Mouse (Mus musculus) spleen, adult 2 months (tissue): Measurements from ENCODE around the gene Cpe. TPM values are rescaled to one million over a fixed set of nuclear protein-coding genes. Genes with fewer than 3 reads are reported as not detected.

Source experiments
- DNase-seq, 2 experiments: peaks; one replicate each; pipeline versions ENCODE4 v3.0.0 to v3.0.0-alpha.2; 2012 to 2021; ENCODE audit warnings: low spot score in 2 of 2, low read depth in 1 of 2
- H3K27ac ChIP-seq: fragments of 200-500 bp; 2 replicates; pipeline ENCODE4 v1.5.1; 2012; ENCODE audit warnings: low read length, inconsistent platforms; ENCODE audit not compliant: insufficient read depth
- H3K27me3 ChIP-seq: fragments of 200-500 bp; 2 replicates; pipeline ENCODE4 v1.6.1; 2012; ENCODE audit warnings: mild to moderate bottlenecking, moderate library complexity, low read length, inconsistent platforms; ENCODE audit not compliant: control insufficient read depth, insufficient read depth
- H3K36me3 ChIP-seq: fragments of 200-500 bp; 2 replicates; pipeline ENCODE4 v1.6.1; 2012; ENCODE audit warnings: mild to moderate bottlenecking, low read length, inconsistent platforms; ENCODE audit not compliant: control insufficient read depth, insufficient read depth
- H3K4me1 ChIP-seq: fragments of 200-500 bp; 2 replicates; pipeline ENCODE4 v1.6.1; 2011; ENCODE audit warnings: inconsistent platforms; ENCODE audit not compliant: control insufficient read depth, insufficient read depth, insufficient read length
- H3K4me3 ChIP-seq: fragments of 200-500 bp; 2 replicates; pipeline ENCODE4 v1.5.1; 2011; ENCODE audit warnings: mild to moderate bottlenecking, inconsistent platforms; ENCODE audit not compliant: insufficient read depth, insufficient read length; ENCODE audit errors: extremely low read depth
- CTCF ChIP-seq: fragments of 200-500 bp; IDR thresholded peaks from 2 replicates; pipeline ENCODE4 v1.5.1; 2011; ENCODE audit warnings: mild to moderate bottlenecking, inconsistent platforms; ENCODE audit not compliant: insufficient read depth, insufficient read length, insufficient replicate concordance; ENCODE audit errors: extremely low read depth
- POLR2A ChIP-seq: fragments of 200-500 bp; IDR thresholded peaks from 2 replicates; pipeline ENCODE4 v1.6.1; 2011; ENCODE audit warnings: low read depth, low read length, inconsistent platforms
- WGBS: fragments of 180-500 bp; shearing (Covaris S2); methylation state at CpG from one replicate; pipeline ENCODE4 v1.1.7; 2018; 5-methylcytosine and 5-hydroxymethylcytosine counted together
- polyA plus RNA-seq: library from polyadenylated mRNA; depleted of rRNA; stranded (reverse); fragments of >200 nt; gene quantifications from 2 replicates; pipeline ENCODE4 v1.2.3, GENCODE M21; 2012

The Cpe gene
- polyA plus RNA-seq, 1 experiment, result 3.4 TPM

DNA sequence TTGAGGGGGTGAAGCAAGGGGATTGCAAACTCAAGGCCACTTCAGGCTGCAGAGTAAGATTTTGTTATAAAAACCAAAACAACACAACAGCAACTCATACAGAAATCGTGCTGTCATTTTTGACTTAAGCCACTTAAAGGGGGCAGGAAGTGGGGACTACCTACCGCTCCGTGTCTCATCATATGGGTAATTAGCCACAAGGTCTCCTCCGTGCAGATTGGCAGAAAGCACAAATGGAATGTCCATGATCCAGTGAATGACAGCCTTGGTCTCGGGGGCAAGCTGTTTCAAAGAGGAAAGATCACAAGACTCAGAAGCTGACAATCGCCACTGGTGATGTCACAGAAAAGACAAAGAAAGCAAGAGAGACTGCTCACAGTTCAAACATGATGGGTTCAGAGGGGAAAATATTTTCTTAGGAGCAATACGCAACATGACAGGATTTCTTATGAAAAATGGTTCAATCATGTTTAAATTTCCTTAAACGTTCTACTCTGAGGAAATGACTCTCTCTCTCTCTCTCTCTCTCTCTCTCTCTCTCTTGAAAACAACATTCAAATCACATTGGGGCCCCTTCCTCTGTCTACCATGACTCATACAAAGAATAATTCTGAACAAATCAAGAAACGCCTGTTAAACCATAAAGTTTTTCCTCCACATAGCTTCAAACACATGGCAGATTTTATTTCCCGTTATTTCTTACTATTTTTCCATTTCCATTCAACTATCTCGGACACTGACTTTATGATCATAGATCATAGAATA is 81.5 kb downstream of the Cpe start:
- 52% methylated on average over 11 of the region's 11 CpGs for WGBS
- TF ChIP-seq CTCF (no peak), POLR2A (no peak)
- no peak overlapping the region for H3K27ac ChIP-seq

DNA sequence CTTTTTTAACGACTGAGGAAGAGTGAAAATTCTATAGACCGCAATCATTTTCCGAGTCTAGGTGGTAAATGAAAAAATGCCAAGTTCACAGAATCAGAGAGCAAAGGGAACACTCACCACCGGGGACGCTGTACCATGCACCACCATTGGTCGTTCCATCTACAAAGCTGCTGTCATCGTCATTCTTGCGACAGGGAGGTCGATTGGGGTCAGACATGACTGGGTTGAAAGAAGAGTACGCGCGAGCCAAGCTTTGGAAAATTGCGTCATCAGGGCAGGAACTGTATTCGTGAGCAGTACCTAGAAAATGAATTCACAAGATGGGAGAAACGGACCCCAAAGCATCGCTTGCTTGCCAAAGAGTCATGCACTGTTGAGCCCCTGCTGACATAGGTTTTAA is 83.9 kb downstream of the Cpe start:
- Histone ChIP-seq H3K4me3 (no peak overlapping the region), H3K36me3 (no peaks in the 10 kb centered on the region), H3K4me1 (no peaks in the 10 kb centered on the region), H3K27ac (no peak overlapping the region), H3K27me3 (no peaks in the 10 kb centered on the region)
- whole genome bisulfite sequencing, result 92% methylated on average over 16 of the region's 16 CpGs
- DNase-seq, result no peak
- TF ChIP-seq CTCF (no peak), POLR2A (no peak)

More for the DNA sequence above, 81.5 kb downstream of the Cpe start:
- Histone ChIP-seq H3K36me3 (no peaks in the 10 kb centered on the region), H3K27me3 (no peaks in the 10 kb centered on the region), H3K4me1 (no peaks in the 10 kb centered on the region), H3K4me3 (no peak overlapping the region)
- no peak for DNase-seq

DNA sequence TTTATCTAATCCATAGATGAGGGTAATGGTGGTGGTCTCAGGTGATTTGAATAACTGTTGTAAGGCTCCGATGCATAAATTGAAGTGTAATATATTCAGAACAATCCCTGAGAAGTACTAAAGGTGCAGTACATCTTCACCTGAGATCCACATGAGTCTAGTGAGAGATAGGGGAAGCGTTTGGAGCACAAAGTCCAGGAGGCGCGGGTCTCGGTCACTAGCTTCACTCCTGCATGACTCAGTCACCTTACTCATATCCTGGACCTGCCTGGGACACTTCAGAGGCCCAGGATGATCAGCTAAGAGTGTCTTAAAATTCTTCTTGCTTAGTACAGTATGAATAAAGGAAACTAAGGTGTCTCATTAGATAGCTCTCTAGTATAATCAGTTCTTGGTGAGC is 86.8 kb downstream of the Cpe start:
- Histone ChIP-seq H3K4me3 (no peak overlapping the region), H3K4me1 (no peaks in the 10 kb centered on the region), H3K27ac (no peak overlapping the region), H3K36me3 (no peaks in the 10 kb centered on the region), H3K27me3 (no peaks in the 10 kb centered on the region)
- TF ChIP-seq POLR2A (no peak), CTCF (no peak)
- no peak for DNase-seq
- WGBS, result 92% methylated on average over 5 of the region's 5 CpGs

GRCm38 (mm10) chr8:64598206-64598605 is 94.6 kb downstream of the Cpe start:
- H3K27me3 ChIP-seq, result no peaks in the 10 kb centered on the region
- no peak overlapping the region for H3K4me3 ChIP-seq
- TF ChIP-seq CTCF, result no peak
- no peak for TF ChIP-seq POLR2A
- no peaks in the 10 kb centered on the region for H3K4me1 ChIP-seq
- no peaks in the 10 kb centered on the region for H3K36me3 ChIP-seq
- no peak overlapping the region for H3K27ac ChIP-seq
- no peak for DNase-seq
- 88% methylated on average over 4 of the region's 4 CpGs for WGBS

DNA sequence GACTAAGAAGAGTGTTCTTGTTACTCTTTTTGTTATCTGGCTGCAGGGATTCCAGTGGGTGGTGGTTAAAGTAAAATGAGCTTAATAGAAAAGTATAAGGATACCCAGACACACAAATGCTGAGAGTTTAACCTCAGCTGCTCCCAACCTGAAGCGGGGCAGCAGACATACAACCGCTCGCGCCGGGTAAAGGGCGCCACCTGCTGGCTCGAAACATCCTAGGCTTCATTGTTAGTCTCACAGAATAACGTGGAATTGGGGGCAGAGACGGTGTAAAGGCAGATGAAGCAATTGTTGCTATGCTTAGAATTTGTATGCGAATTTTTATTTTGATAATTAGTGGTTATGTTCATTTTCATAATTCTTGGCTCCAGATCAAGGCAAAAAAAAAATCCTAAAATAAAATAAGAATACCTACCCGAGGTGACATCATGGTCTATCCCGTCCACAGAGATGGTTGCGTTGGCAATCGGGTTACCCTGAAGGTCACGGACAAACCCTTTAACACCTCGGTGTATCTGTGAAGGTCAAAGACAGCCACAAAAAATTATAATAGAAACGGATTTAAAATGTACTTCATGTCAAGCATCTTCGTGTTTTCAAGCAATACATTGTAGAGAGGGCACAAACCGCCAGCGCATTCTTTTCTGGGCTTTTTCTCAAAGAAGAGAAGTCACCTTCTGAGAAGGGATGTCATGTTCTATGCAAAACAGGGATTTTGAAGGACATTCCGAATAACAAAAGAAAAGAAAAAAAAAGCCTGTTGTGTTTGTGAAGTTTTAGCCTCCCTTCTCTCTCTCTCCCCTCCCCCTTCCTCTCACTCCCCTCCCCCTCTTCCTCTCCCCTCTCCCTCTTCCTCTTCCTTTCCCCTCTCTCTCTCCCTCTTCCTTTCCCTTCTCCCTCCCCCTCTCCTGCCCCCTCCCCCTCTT is 95.5 kb downstream of the Cpe start:
- 33% methylated on average over 21 of the region's 21 CpGs for WGBS
- TF ChIP-seq POLR2A, result no peak
- TF ChIP-seq CTCF, result peak; percentile 43; the same call in 1 of the 2 replicates
- Histone ChIP-seq H3K27ac (no peak overlapping the region), H3K4me3 (no peak overlapping the region), H3K27me3 (no peaks in the 10 kb centered on the region), H3K4me1 (no peaks in the 10 kb centered on the region), H3K36me3 (no peaks in the 10 kb centered on the region)
- DNase-seq, result peak in 1 of 2 experiments; percentile 14

DNA sequence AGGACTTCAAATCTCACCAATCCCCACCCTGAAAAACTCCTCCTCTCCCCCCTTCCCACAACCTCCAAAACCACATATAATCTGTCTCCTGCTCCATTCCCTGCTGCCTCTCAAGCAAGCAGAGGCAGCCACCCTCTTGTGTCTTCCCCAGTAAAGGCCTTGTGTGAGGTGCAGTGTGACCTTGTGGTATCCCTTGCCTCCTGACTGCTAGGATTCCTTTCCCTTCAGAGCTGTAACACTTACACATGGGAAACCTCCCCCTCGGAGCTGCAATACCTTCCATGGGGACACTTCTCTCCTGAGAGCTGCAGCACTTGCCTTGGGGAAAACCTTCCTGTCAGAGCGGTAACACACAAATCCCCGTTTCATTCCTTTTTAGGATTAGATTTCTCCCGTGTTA is 96.5 kb downstream of the Cpe start:
- Histone ChIP-seq H3K27me3 (no peaks in the 10 kb centered on the region), H3K4me1 (no peaks in the 10 kb centered on the region), H3K4me3 (no peak overlapping the region), H3K36me3 (no peaks in the 10 kb centered on the region), H3K27ac (no peak overlapping the region)
- no peak for DNase-seq
- WGBS, result 83% methylated on average over 4 of the region's 4 CpGs
- TF ChIP-seq POLR2A (no peak), CTCF (no peak)
